Mouse (Mus musculus) limb, embryonic 15.5 days (tissue): ENCODE measurements around the gene Rpl11. TPM values are rescaled to one million over a fixed set of nuclear protein-coding genes. Genes with fewer than 3 reads are reported as not detected.

Source experiments
- ATAC-seq: fragments of 200-750 bp; cut with Nextera tagmentation; 2 replicates; pipeline ENCODE4 v1.8.0; 2017; ENCODE audit warnings: low read depth, moderate TSS enrichment; ENCODE audit not compliant: insufficient number of reproducible peaks, low FRiP score, low TSS enrichment
- H3K27ac ChIP-seq: fragments of 300-500 bp; sonication (generic); 2 replicates; pipeline ENCODE4 v1.5.1; 2015; ENCODE audit warnings: moderate library complexity, mild to moderate bottlenecking, inconsistent platforms
- H3K27me3 ChIP-seq: fragments of 300-500 bp; sonication (generic); 2 replicates; pipeline ENCODE4 v1.6.1; 2015; ENCODE audit warnings: inconsistent platforms
- H3K36me3 ChIP-seq: fragments of 300-500 bp; sonication (generic); 2 replicates; pipeline ENCODE4 v1.6.1; 2015; ENCODE audit warnings: inconsistent platforms
- H3K4me1 ChIP-seq: fragments of 300-500 bp; sonication (generic); 2 replicates; pipeline ENCODE4 v1.6.1; 2015; ENCODE audit warnings: inconsistent platforms
- H3K4me2 ChIP-seq: fragments of 300-500 bp; sonication (generic); 2 replicates; pipeline ENCODE4 v1.6.1; 2015; ENCODE audit warnings: mild to moderate bottlenecking, inconsistent platforms
- H3K4me3 ChIP-seq: fragments of 300-500 bp; sonication (generic); 2 replicates; pipeline ENCODE4 v1.5.1; 2015; ENCODE audit warnings: mild to moderate bottlenecking, inconsistent platforms
- H3K9ac ChIP-seq: fragments of 300-500 bp; sonication (generic); 2 replicates; pipeline ENCODE4 v1.6.1; 2015; ENCODE audit warnings: inconsistent platforms
- H3K9me3 ChIP-seq: fragments of 300-500 bp; sonication (generic); 2 replicates; pipeline ENCODE4 v1.6.1; 2016; ENCODE audit warnings: inconsistent platforms
- WGBS: fragments of 180-500 bp; shearing (Covaris S2); methylation state at CpG from one replicate; pipeline ENCODE4 v1.1.7; 2015; 5-methylcytosine and 5-hydroxymethylcytosine counted together
- polyA plus RNA-seq: library from polyadenylated mRNA; unstranded; fragments of >200 nt; fragmentation: Nextera tagmentation; extraction: Ambion mirVana; gene quantifications from 2 replicates; pipeline ENCODE4 v1.2.1, GENCODE M21; 2015

The Rpl11 gene
- polyA plus RNA-seq, 1 experiment from 2014 or later: 483 TPM

- no peak overlapping the region for H3K27ac ChIP-seq
- H3K4me3 ChIP-seq: no peak overlapping the region
- no peak for ATAC-seq
- no peak overlapping the region for H3K9ac ChIP-seq
- peaks cover 11% of the 10 kb centered on the region for H3K4me1 ChIP-seq
- H3K9me3 ChIP-seq: no peaks in the 10 kb centered on the region
- 67% methylated on average over 5 of the region's 5 CpGs for WGBS
- H3K27me3 ChIP-seq: no peaks in the 10 kb centered on the region
- H3K4me2 ChIP-seq: no peak overlapping the region
- H3K36me3 ChIP-seq: no peaks in the 10 kb centered on the region
These were observed 35.1 kb upstream of the Rpl11 start for GRCm38 (mm10) chr4:136088364-136088763.

DNA sequence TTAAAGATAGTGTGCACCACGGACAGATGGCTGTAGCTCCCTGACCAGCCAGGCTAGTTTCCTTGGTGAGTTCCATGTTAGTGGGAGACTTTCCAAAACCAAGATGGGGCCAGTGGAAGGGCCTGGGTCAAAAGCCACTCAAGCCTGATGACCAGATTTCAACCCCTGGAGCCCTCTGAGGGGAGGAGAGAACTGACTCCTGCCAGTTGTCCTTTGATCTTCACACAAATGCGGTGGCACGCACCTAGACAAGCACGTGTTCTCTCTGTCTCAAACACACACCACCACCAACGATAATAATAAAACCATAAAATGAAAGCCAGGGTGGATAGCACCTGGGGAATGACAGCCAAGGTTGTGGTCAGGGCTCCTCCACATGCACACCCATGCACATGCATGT is 34.0 kb upstream of the Rpl11 start:
- Histone ChIP-seq H3K4me2 (no peak overlapping the region), H3K4me3 (no peak overlapping the region), H3K9ac (no peak overlapping the region), H3K4me1 (peaks cover 11% of the 10 kb centered on the region), H3K27me3 (no peaks in the 10 kb centered on the region), H3K36me3 (no peaks in the 10 kb centered on the region), H3K27ac (no peak overlapping the region), H3K9me3 (no peaks in the 10 kb centered on the region)
- ATAC-seq: no peak
- 85% methylated on average over 5 of the region's 5 CpGs for WGBS

DNA sequence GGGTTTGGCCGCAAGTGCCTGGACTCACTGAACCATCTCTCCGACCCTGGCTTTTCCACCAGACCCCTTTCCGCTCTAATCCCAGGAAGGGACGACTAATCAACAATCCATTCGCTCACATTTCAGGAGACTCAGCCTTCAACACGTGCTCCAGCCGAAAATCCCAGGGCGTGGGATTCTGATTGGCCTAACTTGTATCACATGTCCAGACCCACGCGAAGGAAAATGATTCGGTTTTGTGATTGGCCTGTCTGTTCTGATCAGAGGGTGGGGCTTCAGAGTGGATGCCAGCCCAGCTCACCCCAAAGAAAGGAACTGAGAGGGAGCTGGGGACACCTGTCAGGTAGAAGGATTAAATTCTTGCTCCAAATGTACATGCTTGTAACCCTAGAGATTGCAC is 31.6 kb upstream of the Rpl11 start:
- H3K27me3 ChIP-seq: peaks cover 21% of the 10 kb centered on the region
- no peaks in the 10 kb centered on the region for H3K9me3 ChIP-seq
- H3K4me1 ChIP-seq: peaks cover 18% of the 10 kb centered on the region
- no peak overlapping the region for H3K9ac ChIP-seq
- H3K4me3 ChIP-seq: no peak overlapping the region
- H3K27ac ChIP-seq: no peak overlapping the region
- no peak overlapping the region for H3K4me2 ChIP-seq
- 92% methylated on average over 11 of the region's 11 CpGs for WGBS
- H3K36me3 ChIP-seq: no peaks in the 10 kb centered on the region
- ATAC-seq: no peak

GRCm38 (mm10) chr4:136083269-136084105 is 30.3 kb upstream of the Rpl11 start:
- no peak overlapping the region for H3K9ac ChIP-seq
- no peak overlapping the region for H3K4me3 ChIP-seq
- no peak overlapping the region for H3K27ac ChIP-seq
- H3K36me3 ChIP-seq: no peaks in the 10 kb centered on the region
- peaks cover 24% of the 10 kb centered on the region for H3K27me3 ChIP-seq
- no peaks in the 10 kb centered on the region for H3K9me3 ChIP-seq
- no peak overlapping the region for H3K4me2 ChIP-seq
- H3K4me1 ChIP-seq: peaks cover 8% of the 10 kb centered on the region
- no peak for ATAC-seq
- WGBS: 60% methylated on average over 19 of the region's 19 CpGs

DNA sequence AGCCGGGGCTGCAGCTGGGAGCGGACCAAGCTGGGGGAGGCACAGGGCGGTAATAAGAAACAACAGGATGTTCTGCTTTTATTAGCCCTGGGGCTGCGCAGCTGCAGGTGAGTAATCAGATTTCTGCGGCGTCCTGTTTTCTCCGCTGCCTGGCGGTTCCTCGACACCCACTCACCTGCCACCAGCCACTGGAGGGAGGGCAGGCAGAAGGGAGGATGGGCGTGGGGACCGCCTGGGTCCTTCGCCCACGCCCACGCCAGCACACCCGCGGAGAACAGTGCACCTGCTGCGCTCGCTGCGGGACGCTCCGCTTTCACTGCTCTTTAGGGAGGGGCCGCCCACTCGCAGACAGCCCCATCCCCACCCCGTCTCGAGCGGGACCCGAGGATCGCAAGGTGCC is 28.5 kb upstream of the Rpl11 start:
- peaks cover 8% of the 10 kb centered on the region for H3K4me1 ChIP-seq
- WGBS: 2% methylated on average over 26 of the region's 28 CpGs
- H3K4me3 ChIP-seq: peak overlapping the region; percentile 22
- H3K36me3 ChIP-seq: no peaks in the 10 kb centered on the region
- no peak for ATAC-seq
- H3K9ac ChIP-seq: no peak overlapping the region
- no peaks in the 10 kb centered on the region for H3K9me3 ChIP-seq
- peak overlapping the region; percentile 44 for H3K4me2 ChIP-seq
- H3K27me3 ChIP-seq: peaks cover 24% of the 10 kb centered on the region
- no peak overlapping the region for H3K27ac ChIP-seq

GRCm38 (mm10) chr4:136078649-136079048 is 25.4 kb upstream of the Rpl11 start:
- WGBS: 55% methylated on average over 2 of the region's 2 CpGs
- no peak for ATAC-seq
- H3K4me1 ChIP-seq: peaks cover 8% of the 10 kb centered on the region
- H3K4me2 ChIP-seq: no peak overlapping the region
- no peaks in the 10 kb centered on the region for H3K36me3 ChIP-seq
- H3K9ac ChIP-seq: no peak overlapping the region
- H3K27me3 ChIP-seq: peaks cover 24% of the 10 kb centered on the region
- H3K9me3 ChIP-seq: no peaks in the 10 kb centered on the region
- H3K27ac ChIP-seq: no peak overlapping the region
- H3K4me3 ChIP-seq: no peak overlapping the region

- Histone ChIP-seq H3K4me1 (peaks cover 7% of the 10 kb centered on the region), H3K27ac (no peak overlapping the region)
- 58% methylated on average over 15 of the region's 15 CpGs for WGBS
These were observed 23.7 kb upstream of the Rpl11 start for GRCm38 (mm10) chr4:136076776-136077538.

DNA sequence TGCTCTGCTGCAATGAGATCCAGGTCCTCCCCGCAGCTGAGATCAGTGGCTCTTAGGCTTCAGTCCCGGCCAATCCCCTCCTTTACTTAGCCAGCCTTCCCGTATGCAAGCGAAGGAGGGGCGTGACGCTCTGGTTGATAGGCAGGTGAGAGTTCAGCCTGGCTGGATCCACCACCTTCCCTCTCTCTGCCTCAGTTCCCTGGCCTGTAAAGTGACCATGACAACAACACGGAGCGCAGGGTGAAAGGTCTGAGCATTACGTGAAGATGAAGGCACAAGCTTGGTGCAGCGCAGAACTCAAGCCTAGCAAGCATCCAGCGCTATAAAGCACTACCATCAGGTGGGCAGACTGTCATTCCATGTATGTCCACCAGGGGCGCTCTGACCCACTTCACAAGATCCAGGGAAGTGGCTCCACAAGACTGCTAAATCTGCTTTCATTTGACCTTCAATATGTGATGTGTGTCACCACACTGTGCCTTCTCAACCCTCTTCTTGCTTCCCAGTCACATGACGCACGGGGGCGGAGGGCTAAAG is 18.0 kb upstream of the Rpl11 start:
- Histone ChIP-seq H3K4me3 (peak overlapping the region; percentile 9; the same call in 1 of the 2 replicates), H3K4me2 (peak overlapping the region; percentile 39), H3K27ac (no peak overlapping the region; the same call in 1 of the 2 replicates), H3K9ac (no peak overlapping the region), H3K4me1 (peaks cover 21% of the 10 kb centered on the region), H3K27me3 (no peaks in the 10 kb centered on the region), H3K9me3 (no peaks in the 10 kb centered on the region), H3K36me3 (no peaks in the 10 kb centered on the region)
- WGBS: 5% methylated on average over 15 of the region's 15 CpGs
- no peak; the same call in 1 of the 2 replicates for ATAC-seq

More at GRCm38 (mm10) chr4:136076776-136077538, 23.7 kb upstream of the Rpl11 start:
- Histone ChIP-seq H3K4me2 (no peak overlapping the region), H3K9ac (no peak overlapping the region), H3K9me3 (no peaks in the 10 kb centered on the region), H3K36me3 (no peaks in the 10 kb centered on the region), H3K27me3 (peaks cover 22% of the 10 kb centered on the region), H3K4me3 (no peak overlapping the region)
- no peak for ATAC-seq

GRCm38 (mm10) chr4:136070592-136070991 is 17.4 kb upstream of the Rpl11 start:
- no peak overlapping the region for H3K4me3 ChIP-seq
- peaks cover 21% of the 10 kb centered on the region for H3K4me1 ChIP-seq
- H3K9me3 ChIP-seq: no peaks in the 10 kb centered on the region
- H3K27me3 ChIP-seq: no peaks in the 10 kb centered on the region
- no peak for ATAC-seq
- no peak overlapping the region for H3K9ac ChIP-seq
- 63% methylated on average over 6 of the region's 6 CpGs for WGBS
- H3K4me2 ChIP-seq: no peak overlapping the region
- peak overlapping the region; percentile 67; the same call in 1 of the 2 replicates for H3K27ac ChIP-seq
- H3K36me3 ChIP-seq: no peaks in the 10 kb centered on the region

DNA sequence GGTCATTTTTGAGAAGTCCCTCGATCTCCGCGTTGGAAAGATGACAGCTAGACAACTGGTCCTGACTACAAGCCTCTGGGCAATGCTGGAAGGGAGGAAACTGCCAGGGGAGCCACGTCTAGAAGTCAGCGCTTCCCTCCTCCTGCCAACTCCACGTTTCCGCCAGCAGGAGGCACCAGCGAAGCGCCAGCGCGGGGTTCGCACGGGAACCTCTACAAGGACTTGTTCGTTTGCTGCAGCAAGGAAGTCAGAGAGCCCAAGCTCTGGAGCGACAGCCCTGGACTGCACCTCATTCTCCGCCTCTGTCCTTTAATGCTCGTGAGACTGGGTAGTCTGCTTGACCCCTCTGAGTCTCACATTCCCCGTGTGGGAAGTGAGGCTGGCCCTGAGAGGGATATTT is 16.7 kb upstream of the Rpl11 start:
- peak; percentile 71 for ATAC-seq
- Histone ChIP-seq H3K36me3 (no peaks in the 10 kb centered on the region), H3K27me3 (no peaks in the 10 kb centered on the region), H3K27ac (peak overlapping the region; percentile 67; the same call in 1 of the 2 replicates), H3K4me2 (no peak overlapping the region), H3K9me3 (no peaks in the 10 kb centered on the region), H3K4me3 (no peak overlapping the region), H3K9ac (no peak overlapping the region), H3K4me1 (peaks cover 21% of the 10 kb centered on the region)
- 2% methylated on average over 18 of the region's 18 CpGs for WGBS

DNA sequence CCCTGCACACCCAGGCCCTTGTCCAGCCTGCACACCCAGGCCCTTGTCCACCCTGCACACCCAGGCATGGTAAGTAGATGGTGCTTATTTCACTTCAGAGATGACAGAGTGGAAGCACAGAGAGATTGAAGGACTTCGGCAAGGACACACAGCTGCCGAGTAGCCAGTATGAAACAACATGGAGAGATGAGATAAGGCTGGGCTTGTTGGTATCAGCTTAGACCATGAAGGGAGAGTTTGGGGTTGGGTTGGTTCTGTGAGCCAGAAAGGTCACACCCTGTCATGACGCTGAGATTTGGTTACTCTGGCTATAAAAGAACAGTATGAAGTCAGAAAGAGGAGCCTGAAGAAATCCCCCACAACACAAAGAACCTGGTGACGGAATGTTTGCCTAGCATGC is 16.1 kb upstream of the Rpl11 start:
- Histone ChIP-seq H3K4me3 (no peak overlapping the region), H3K9me3 (no peaks in the 10 kb centered on the region), H3K4me1 (peaks cover 21% of the 10 kb centered on the region), H3K4me2 (no peak overlapping the region), H3K27me3 (no peaks in the 10 kb centered on the region), H3K9ac (no peak overlapping the region), H3K27ac (no peak overlapping the region), H3K36me3 (no peaks in the 10 kb centered on the region)
- no peak for ATAC-seq
- WGBS: 72% methylated on average over 4 of the region's 4 CpGs

GRCm38 (mm10) chr4:136063143-136063542 is 9.9 kb upstream of the Rpl11 start:
- Histone ChIP-seq H3K4me1 (no peaks in the 10 kb centered on the region), H3K36me3 (no peaks in the 10 kb centered on the region), H3K27ac (no peak overlapping the region), H3K4me2 (no peak overlapping the region), H3K9ac (no peak overlapping the region), H3K27me3 (no peaks in the 10 kb centered on the region), H3K9me3 (no peaks in the 10 kb centered on the region), H3K4me3 (no peak overlapping the region)
- 93% methylated on average over 4 of the region's 4 CpGs for WGBS
- no peak for ATAC-seq
